Mouse (Mus musculus): Measurements from ENCODE around the gene Mcat.

Gene Mcat

DNA sequence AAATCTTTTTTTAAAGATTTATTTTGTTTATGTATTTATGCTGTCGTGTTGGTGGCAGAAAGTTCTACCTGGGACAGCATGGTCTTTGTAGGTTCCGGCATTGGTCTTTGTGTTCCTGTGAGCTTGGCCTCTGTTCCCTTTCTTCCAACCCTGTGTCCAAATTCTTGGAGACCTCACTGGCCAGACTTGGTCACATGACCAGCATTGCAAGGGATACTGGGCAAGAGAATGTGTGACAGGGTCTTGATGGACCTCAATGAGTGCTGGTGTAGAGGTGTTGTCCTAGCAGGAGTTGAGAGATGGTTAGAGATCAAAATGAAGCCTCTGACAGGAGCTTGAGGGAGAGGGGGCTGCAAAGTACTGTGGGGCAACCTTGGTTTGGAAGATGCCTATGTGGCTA is 24.7 kb downstream of the Mcat start:
- DNase-seq (ENCODE audit: low spot score) = no peak

DNA sequence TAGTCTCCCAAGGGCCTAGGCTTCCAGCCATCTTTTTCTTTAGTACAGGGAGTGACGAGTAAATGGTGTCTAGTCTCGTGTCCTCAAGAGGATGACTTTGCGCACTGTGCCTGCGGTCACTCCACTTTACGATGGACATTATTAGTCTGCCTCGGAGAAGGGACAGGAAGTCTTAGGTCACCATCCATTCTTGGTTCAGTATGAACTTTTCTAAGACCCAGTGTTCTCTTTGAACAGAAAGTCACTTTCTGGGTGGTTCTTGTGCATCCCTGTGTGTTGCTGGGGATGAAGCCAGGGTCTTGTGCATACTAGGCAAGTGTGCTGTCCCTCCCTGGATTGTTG is 27.7 kb downstream of the Mcat start:
- no peak for DNase-seq (ENCODE audit: low spot score)

DNA sequence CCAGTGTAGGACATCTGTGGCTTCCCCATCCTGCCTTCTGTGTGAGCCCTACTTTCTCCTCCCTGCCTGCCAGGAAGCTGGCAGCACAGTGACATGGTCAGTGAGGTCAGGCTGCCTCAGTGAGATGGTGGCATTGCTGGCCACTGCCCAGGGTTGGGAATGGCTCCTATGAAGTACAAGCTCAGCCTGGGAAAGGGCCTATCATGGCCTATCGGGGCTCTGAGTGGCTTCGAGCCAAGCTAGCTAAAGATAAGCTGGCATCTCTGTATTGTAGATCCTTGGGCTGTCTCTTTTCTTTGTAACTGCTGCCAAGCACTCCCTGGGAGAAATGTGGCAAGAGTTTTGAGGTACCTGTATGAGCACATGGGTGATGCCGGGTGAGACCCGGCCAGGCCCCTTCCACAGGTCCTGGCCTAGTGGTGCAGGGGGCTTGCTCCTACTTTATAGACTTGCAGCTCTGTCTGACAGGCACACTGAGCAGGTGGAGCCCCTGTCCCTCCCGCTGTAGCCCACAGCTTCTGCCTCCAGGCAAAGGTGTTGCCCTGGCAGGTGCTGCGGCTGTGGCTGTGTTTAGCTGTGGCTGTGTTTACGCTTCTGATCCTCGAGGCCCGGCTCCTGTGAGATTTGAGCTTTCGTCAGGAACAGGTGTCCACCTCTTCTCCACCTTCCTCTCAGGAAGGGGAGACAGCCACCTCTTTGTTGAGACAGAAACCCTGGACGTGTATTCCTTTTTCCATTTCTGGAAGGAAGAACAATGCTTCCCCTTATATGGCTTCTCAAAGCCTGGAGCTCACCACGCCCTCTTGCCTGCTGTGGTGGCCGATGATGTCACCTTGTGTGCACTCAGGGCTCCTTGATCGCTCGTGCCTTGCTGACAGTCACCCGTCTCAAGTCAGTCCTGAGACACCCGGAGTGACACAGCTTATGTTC is 28.4 kb downstream of the Mcat start:
- DNase-seq (ENCODE audit: low spot score) = no peak

DNA sequence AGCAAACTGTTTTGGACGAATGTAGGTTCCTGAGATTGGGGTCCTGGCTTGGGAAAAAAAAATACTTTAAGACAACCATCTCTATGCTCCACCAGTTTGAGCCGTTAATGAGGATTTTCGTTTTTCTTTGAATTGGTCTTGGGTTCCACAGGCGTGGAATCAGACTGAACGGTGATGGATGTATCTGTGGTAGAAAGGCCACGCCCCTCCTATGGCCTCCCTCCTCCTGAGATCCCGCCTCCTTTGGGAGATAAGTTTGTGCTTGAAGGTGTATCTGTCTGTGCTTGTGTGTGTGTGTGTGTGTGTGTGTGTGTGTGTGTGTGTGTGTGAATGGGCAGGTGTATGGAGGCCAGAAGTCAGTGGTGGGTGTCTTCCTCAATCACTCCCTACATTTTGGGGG is 31.0 kb downstream of the Mcat start:
- no peak for DNase-seq (ENCODE audit: low spot score)

DNA sequence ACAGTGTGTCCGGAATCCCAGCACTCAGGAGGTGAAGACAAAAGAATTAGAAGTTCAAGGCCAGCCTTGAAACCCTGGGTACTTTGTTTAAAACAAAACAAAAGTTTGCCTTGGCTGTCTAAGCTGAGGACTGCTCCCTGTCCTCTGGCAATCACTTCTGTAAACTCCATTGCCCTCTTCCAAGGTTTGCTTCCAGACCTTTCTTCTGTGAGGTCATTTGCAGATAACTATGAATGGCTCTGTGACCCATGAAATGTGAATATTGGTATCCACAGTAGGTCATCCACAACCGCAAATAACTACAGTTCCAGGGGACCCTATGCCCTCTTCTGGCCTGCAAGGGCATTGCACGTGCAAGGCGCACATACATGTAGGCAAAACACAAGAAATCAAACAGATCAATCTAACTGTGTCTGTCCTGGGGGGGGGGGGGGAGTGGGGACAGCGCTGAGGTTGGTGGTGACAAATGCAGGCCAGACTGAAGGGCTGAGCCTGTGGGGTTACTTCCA is 31.6 kb downstream of the Mcat start:
- DNase-seq (ENCODE audit: low spot score) = no peak

DNA sequence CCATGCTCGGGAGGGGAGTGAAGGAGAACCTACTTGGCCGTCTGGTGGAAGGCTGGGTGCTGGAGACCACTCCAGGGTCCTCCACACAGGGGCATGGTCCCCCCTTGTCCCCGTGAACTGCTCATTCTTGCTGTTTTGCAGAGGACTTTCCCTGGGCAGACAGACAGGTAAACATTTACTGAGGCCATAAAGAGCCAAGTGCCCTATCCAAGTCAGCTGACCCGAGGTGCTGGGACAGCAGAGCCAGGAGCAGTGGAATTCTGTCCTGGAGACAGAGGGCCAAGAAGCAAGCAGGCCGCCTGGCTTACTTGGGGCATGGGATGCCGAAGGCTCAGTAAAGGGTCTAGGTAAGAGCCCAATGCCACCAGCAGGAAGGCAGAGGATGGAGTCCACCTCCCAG is 32.9 kb downstream of the Mcat start:
- DNase-seq (ENCODE audit: low spot score) = no peak

DNA sequence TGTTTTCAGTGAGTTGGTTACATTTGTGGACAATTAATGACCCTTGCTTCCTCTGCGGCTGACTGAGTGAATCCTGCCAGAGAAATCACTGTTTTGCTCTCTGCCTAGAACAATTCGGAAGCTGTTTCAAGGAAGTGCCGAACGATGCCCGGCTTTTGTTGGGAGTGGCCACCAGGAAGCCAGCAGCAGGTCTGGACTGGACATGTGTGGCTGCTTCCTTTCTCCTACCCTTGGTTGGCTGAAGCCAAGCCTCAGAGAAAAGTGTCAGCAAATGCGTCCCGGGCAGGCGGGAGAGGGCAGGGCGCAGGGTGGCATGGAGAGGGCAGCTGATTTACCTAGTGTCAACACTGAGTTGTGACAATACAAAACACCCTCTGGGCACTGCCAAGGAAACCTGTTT is 33.4 kb downstream of the Mcat start:
- DNase-seq (ENCODE audit: low spot score) = no peak

DNA sequence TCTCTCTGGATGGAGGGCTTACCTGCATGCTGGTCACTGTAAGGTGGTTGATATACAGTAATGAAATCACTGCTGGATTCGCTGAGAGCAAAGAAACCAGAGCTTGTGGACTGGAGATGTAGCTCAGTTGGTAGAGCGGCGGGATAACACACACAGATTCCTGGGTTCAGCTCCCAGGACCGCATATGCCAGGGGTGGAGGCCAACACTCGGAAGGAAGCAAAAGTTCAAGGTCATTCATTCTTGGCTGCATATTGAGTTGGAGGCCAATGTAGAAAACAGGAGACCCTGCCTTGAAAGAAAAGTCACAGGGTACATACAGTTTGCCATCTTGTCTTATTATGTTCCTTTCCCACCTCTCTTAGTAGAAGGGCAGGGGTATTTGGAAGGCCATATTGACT is 33.8 kb downstream of the Mcat start:
- DNase-seq (ENCODE audit: low spot score) = no peak

DNA sequence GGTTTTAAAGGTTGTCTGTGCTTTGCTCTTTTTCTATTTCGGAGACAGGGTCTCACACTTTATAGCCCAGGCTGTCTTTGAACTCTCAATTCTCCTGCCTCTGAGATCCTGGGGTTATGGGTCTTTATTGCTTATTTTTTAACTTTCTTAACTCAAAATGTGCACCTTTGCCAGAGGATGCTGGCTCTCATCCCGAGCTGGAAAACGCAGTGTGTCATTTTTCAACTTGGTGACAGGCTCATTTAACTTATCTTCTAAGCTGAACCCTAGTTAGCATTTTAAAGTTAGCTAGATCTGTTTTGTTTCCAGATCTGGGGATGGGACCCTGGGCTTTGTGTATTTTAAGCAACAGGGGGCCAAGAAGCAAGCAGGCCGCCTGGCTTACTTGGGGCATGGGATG is 34.7 kb downstream of the Mcat start:
- DNase-seq (ENCODE audit: low spot score) = no peak

DNA sequence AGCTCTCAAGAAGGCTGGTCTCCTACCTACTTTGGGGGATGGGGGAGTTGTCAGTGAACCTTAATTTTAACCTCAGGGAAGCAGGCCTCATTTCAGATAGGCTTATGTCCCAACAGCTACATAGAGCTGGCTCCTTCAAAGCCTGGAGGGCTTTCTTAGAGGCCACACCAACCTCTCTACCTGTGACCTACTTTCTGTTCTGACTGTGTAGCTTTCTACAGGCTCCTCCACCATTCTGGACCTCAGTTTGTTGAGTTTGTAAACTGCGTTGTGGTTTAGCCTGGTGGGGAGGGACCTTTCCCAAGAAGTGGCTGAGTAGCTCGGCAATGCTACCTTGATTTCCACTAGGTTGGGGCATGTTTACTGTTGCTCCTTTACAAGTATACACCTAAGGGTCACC is 35.8 kb downstream of the Mcat start:
- no peak for DNase-seq (ENCODE audit: low spot score)

DNA sequence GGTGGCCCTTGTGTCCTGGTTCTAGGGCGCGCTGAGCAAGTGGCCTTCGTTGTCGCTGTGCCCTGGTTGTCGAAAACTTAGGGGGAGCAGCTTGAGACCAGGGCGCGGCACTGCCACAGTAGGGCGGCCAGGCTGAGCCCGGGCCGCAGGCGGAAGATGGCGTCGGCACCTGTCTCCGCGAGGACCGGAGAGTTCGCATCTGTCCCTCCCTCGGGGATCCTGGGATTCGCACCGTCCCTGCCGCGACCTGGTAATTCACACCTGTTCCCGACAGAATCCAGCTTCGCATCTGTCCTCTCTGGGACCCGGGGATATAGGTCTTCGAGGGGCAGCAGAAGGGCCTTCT is 36.5 kb downstream of the Mcat start:
- no peak for DNase-seq (ENCODE audit: low spot score)

DNA sequence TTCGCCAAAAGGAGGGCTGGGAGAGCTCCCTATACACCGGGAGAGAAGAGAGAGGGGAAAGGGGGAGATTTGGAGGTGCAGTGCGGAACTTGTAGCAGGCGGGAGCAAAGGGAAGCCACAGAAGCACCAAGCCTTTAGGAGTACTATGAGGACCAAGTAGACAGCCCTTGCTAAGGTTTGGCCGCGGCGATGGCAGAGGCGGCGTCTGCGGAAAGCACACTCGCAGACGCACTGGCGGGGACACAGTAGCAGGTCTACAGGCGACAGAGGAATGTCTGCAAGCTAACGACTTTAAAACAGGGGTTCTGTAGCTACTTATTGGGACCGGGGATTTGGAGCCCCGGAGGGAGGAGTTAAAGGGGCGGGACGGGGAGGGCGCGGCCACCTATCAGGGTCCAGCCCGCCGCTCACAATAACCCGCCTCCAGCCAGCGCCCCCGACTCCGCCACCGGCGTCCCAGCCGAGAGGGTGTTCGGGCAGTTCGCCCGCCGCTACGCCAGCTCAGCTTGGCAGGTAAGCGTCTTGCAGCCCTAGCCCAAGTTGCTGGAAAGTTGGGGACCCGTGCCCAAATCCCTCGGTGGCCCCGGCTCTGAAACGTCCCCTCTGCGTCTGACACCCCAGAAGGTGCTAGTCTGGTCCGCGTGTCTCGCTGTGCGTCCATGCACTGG is 37.0 kb downstream of the Mcat start, which contains the start of gene Bik:
TSS of gene Bik (plus strand) at position 439 of the 668 bp plus-strand sequence.
- DNase-seq (ENCODE audit: low spot score) = peak; percentile 21

DNA sequence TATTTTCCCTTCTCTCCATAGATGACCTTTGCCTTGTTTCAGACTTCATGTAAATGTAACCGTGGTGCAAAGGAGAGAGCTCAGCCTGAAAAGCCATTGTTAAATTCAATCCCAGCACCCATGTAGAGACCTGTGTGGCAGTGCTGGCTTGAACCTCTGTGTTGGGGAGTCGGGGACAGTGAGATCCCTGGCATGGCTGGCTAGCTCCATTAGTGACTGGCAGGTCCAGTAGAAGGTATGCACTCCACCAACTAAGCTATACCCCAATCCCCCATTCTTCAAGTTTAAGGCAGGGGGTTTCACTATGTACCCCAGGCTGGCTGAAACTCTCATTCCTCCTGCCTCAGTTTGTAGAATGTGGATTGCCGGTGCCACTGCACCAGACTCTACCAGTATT is 39.3 kb downstream of the Mcat start:
- DNase-seq (ENCODE audit: low spot score) = no peak

DNA sequence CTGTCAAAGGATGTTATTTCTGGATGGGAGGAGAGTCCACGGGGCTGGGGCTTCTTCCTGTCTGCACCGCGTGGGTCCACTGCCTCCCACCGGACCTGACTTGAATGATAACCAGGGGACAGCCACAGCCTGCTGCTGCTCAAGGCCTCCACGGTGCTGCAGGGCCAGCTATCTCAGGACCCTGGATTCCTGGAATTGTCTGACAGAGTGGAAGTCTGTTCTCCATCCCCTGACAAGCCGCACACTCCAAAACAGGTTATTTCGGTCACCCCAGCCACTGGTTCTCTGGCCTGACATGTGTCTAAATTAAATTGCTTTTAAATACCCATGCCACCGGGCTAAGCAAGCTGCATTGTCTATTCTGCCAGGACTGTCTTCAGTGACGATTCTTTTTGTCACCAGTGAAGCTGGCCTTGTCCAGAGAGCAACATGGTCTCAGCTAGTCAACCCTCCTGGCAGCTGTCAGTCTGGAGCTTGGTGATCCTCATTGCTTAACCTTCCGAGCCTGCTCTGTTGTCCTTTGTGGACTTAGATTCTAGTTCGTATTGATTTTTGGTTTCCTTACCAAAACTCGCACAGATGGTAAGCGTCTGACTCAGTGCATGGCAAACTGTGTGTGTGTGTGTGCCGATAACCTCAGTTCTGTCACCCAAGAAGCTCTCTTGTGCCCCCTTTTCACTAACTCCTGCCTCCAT is 39.8 kb downstream of the Mcat start:
- no peak for DNase-seq (ENCODE audit: low spot score)

DNA sequence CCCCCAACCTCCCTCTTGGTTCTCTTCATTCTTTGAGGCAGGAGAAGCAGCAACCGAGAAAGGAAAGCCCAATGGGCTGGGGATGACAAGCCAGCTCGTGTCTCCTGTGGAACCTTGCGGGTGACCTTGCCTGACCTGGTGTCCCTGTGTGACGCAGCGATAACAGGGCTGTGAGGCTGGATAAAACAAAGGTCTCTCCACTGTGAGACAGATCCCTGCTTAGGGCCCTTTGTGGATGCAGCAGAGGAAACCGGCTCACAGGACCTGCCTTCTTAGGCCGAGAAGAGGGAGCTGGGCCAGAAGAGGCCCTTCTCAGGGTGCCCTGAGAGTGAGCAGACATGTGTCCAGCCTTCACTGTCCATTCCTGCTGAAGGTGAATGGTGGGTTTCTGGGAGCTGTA is 40.4 kb downstream of the Mcat start:
- DNase-seq (ENCODE audit: low spot score) = no peak

DNA sequence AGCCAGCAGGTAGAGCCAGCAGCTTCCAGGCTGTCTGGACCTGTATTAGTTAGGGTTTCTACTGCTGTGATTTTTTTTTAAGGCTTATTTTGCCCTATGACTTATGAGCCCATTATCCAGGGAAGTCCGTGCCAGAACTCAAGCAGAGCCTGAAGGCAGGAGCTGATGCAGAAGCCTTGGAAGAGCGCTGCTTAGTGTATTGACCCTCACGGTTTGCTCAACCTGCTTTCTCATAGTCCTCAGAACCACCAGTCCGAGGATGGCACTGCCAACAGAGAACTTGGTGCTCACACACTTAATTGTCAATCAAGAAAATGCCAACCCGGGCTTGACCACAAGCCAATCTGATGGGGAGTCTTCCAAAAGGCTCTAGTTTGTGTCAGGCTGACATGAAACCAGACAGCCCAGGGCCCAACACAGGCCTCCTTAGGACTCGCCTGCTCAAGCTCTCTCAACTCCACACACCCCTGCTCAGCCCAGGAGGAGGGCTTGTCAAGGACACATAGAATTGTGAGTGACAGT is 42.7 kb downstream of the Mcat start:
- no peak for DNase-seq (ENCODE audit: low spot score)

DNA sequence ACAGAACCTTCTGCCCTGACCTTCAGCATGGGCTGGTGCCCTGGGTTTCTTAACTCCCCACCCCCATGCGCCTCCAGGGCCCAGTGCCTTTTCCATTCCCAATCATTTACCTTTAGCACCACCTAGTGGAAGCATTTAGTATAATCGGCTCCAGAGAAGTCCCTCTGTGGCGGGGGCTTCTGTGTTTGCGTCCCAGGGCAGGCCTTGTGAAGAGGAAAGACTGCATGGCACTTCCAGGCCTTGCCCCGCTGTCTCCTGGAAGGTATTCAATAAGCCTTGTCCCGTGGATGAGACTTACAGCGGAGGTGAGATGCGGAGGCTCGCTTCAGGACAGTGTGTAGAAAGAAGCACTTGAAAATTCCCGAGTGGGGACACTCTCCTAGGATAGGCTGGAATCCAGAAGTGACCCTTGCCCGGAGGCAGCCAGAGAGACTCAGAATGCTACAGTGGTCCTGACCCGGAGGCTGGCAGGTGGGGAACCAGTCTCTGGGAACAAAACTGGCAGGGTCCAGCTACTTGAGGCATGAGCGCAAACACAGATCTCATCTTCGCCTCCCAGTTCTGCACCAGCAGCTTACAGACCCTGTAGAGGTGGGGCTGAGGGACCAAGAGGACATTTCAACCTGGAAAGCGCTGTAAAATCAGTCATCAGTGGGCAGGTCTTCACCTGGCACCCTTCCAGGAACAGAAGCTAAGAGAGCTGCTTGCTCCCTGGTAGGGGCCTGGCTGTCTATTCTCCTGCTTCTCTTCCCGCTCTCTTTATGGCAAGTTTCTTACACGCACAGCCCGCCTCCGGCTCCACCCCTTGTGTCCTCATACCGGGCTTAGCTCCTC is 45.2 kb downstream of the Mcat start:
- DNase-seq (ENCODE audit: low spot score) = peak; percentile 22

DNA sequence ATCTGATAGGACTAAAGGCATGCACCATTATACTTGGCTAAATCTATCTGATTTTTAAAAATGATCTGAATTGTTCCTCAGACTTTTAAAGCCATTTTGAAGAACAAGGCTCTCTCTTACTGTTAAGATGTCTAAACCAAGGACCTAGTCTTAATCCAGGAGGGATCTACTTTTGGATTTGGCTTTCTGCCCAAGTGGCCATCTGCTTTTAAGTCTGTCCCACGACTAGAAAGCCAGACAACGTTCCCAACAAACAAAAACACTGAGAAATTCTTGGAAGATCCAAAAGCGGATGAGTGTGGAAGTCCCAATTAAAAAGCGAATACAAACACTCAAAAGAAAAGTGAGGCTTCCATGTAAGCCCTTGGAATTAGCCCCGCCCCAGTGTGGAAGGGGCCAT is 48.6 kb downstream of the Mcat start:
- no peak for DNase-seq (ENCODE audit: low spot score)

DNA sequence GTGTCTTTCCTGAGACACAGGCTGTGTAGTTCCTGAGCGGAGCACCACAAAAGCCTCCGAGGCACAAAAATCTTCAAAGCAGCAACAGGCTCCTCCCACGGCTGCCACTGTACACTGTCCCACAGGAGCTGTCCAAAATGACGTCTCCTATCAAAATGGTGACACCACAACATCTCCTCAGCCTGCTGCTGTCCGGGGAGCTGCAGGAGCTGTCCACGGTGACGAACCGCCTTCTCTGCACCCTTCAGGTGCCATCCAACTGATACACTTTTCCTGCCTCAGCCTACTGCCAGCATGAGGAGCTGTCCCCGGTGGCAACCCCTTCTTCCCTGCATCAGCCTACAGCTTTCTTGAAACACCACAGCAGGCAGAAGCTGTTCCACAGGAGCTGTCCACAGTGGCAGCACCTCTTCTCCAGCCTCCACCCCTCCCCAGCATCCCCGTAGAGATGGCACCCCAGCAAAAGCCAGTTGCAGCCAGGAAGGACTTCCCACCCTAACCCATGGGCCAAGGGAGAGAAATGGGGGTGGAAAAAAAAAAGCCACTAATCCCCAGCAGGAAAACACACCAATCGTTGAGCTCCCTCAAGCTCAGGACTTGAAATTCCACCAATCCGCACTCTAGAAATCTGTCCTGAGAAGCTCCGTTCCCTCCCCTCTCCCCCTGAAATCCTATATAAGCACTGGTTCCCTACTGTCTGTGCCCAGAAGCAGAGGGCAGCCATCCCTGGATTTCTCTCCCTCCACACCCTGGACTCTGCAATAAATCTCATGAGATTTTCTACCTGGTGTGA is 50.9 kb downstream of the Mcat start:
- no peak for DNase-seq (ENCODE audit: low spot score)

DNA sequence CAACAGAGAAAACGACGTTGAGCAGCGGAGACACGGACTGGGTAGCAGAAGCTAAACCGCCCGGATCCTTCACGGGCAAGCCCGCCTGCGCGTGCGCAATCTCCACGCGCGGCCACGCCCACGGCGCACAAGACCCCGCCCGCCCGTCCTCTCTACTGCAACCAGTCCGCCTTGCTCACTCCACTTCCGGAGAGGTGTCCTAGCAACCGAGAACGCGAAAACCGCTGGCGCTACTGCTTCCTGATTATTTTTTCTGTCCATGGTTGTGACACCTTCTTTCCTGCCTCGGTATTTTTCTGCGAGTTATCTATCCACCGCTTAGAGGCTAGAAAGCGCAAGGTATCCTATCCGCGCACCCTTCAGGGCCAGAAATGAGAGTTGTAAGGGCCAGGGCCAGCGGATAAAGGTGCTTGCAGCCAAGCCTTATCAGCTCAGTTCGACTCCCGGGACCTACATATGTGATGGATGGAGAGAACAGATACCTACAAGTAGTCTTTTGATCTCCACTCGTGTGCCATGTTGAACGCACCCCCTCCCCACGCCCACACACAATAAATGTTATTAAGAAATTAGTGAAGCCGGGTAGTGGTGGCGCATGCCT is 52.7 kb downstream of the Mcat start, which contains the start of gene Ttll1:
TSS of gene Ttll1 (minus strand) at position 89 of the 601 bp plus-strand sequence.
- DNase-seq (ENCODE audit: low spot score) = peak; percentile 93

Data from spleen, adult 12 weeks (tissue).